Mouse (Mus musculus) lung, postnatal 0 days (tissue): Measurements from ENCODE around the gene Taf3.

Source experiments
- CTCF ChIP-seq: IDR thresholded peaks from 2 replicates; pipeline ENCODE4 v1.5.1; 2016; ENCODE audit warnings: antibody characterized with exemption, mild to moderate bottlenecking
- EP300 ChIP-seq: IDR thresholded peaks from 2 replicates; pipeline ENCODE4 v1.6.1; 2016; ENCODE audit warnings: antibody characterized with exemption, mild to moderate bottlenecking, control low read depth

DNA sequence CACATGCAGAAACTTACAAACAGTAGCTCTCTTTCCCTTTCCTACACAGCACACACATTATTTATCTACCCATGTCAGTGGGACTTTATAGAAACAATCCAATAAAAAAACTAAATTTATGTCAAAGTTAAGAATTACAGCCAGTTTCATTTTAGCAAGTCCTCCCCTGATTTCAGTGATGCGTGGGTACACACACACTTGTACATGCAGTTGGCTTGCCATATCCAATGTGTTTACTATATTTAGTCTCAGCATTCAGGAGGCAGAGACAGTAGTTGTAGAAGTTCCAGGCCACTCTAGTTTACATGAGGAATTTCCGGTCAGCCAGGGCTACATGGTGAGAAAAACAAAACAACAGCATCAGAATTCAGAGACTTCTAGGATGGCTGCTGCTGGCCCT lies 46.8 kb downstream of the Taf3 start:
- TF ChIP-seq EP300, result no peak
- no peak for TF ChIP-seq CTCF
